Mouse (Mus musculus) limb, embryonic 13.5 days (tissue): ENCODE results near the gene Tvp23a. TPM values are rescaled to one million over a fixed set of nuclear protein-coding genes. Genes with fewer than 3 reads are reported as not detected.

Source experiments
- ATAC-seq: fragments of 200-750 bp; cut with Nextera tagmentation; 2 replicates; pipeline ENCODE4 v1.8.0; 2017; ENCODE audit warnings: low read depth, moderate number of reproducible peaks, moderate TSS enrichment; ENCODE audit not compliant: low FRiP score
- H3K27ac ChIP-seq: fragments of 300-500 bp; sonication (generic); 2 replicates; pipeline ENCODE4 v1.5.1; 2015; ENCODE audit warnings: inconsistent platforms, mild to moderate bottlenecking, moderate library complexity
- H3K27me3 ChIP-seq: fragments of 300-500 bp; sonication (generic); 2 replicates; pipeline ENCODE4 v1.6.1; 2015; ENCODE audit warnings: mild to moderate bottlenecking, inconsistent platforms
- H3K36me3 ChIP-seq: fragments of 300-500 bp; sonication (generic); 2 replicates; pipeline ENCODE4 v1.6.1; 2015; ENCODE audit warnings: inconsistent platforms, mild to moderate bottlenecking, moderate library complexity
- H3K4me1 ChIP-seq: fragments of 300-500 bp; sonication (generic); 2 replicates; pipeline ENCODE4 v1.6.1; 2015; ENCODE audit warnings: inconsistent platforms
- H3K4me2 ChIP-seq: fragments of 300-500 bp; sonication (generic); replicated peaks from 2 replicates; pipeline ENCODE4 v1.6.1; 2015; ENCODE audit warnings: inconsistent platforms, mild to moderate bottlenecking, moderate library complexity
- H3K4me3 ChIP-seq: fragments of 300-500 bp; sonication (generic); 2 replicates; pipeline ENCODE4 v1.5.1; 2015; ENCODE audit warnings: moderate library complexity, mild to moderate bottlenecking, inconsistent platforms
- H3K9ac ChIP-seq: fragments of 300-500 bp; sonication (generic); 2 replicates; pipeline ENCODE4 v1.6.1; 2015; ENCODE audit warnings: mild to moderate bottlenecking, inconsistent platforms
- H3K9me3 ChIP-seq: fragments of 300-500 bp; sonication (generic); 2 replicates; pipeline ENCODE4 v1.6.1; 2016; ENCODE audit warnings: inconsistent platforms
- WGBS: fragments of 180-500 bp; shearing (Covaris S2); methylation state at CpG from one replicate; pipeline ENCODE4 v1.1.7; 2015; 5-methylcytosine and 5-hydroxymethylcytosine counted together
- polyA plus RNA-seq: library from polyadenylated mRNA; unstranded; fragments of >200 nt; fragmentation: Nextera tagmentation; extraction: Ambion mirVana; gene quantifications from 2 replicates; pipeline ENCODE4 v1.2.1, GENCODE M21; 2015

Gene Tvp23a
- polyA plus RNA-seq, 1 experiment from 2014 or later = 22.5 TPM

DNA sequence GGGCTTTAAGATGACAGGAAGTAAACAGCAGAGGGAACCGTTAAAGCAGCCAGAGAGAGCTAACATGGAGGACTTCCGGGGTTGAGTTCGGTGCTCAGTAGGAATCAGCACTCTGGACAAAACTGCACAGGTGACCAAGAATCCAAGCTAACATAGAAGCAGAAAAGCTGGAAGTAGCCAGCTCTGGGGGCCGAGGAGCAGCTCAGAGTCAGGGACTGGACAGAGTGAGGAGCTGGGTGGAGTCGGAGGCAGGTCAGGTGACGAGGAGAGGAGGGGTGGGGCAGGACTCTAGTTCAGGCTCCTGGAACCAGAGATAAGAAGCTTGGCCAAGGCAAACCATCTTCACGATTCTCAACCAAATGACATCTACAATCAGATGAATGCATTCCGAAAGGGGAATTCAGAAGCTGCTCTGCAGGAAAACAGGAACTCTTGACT is 63.1 kb downstream of the Tvp23a start:
- no peaks in the 10 kb centered on the region for H3K4me1 ChIP-seq
- H3K4me3 ChIP-seq = 0 out of 2 replicates have a peak overlapping the region, but pooled peaks have one; percentile 15
- no peak overlapping the region for H3K27ac ChIP-seq
- 32% methylated on average over 8 of the region's 8 CpGs for WGBS
- H3K27me3 ChIP-seq = peaks cover 8% of the 10 kb centered on the region; the same call in 1 of the 2 replicates
- ATAC-seq = no peak; the same call in 1 of the 2 replicates
- peak overlapping the region; percentile 45 for H3K4me2 ChIP-seq
- no peak overlapping the region for H3K9ac ChIP-seq
- no peaks in the 10 kb centered on the region for H3K36me3 ChIP-seq
- no peaks in the 10 kb centered on the region for H3K9me3 ChIP-seq

GRCm38 (mm10) chr16:10379531-10379930 is 67.6 kb downstream of the Tvp23a start:
- Histone ChIP-seq H3K36me3 (no peaks in the 10 kb centered on the region), H3K4me1 (peaks cover 2% of the 10 kb centered on the region), H3K9me3 (no peaks in the 10 kb centered on the region), H3K4me3 (no peak overlapping the region), H3K9ac (no peak overlapping the region), H3K4me2 (no peak overlapping the region), H3K27ac (no peak overlapping the region), H3K27me3 (peaks cover 13% of the 10 kb centered on the region; the same call in 1 of the 2 replicates)
- ATAC-seq = 0 out of 2 replicates have a peak, but pooled peaks have one; percentile 26
- WGBS = 41% methylated on average over 2 of the region's 2 CpGs

DNA sequence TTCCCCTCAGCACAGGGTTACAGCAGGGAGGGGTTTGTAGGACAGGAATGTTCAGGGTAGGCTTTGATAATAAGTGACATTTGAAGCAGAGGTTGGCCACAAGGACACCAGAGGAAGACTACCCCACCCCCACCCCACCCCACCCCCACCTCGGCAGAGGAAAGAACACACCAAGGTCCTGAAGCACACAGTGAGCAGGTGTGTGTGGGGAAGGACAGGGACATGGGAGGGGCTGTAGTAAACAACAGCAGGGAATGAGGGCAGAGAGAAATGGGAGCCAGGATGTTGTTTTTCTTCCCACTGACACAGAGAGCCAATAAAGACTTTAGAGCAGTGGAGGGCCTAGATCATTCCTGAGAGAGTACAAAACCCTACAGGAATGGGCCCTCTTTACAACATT is 69.9 kb downstream of the Tvp23a start:
- no peak for ATAC-seq
- H3K4me3 ChIP-seq = no peak overlapping the region
- H3K4me1 ChIP-seq = peaks cover 6% of the 10 kb centered on the region
- WGBS = 65% methylated on average over 1 of the region's 1 CpGs
- H3K9ac ChIP-seq = no peak overlapping the region
- no peaks in the 10 kb centered on the region for H3K9me3 ChIP-seq
- H3K36me3 ChIP-seq = no peaks in the 10 kb centered on the region
- no peak overlapping the region for H3K27ac ChIP-seq
- H3K27me3 ChIP-seq = peaks cover 13% of the 10 kb centered on the region; the same call in 1 of the 2 replicates
- H3K4me2 ChIP-seq = no peak overlapping the region

- ATAC-seq = peak; percentile 58
- WGBS = 21% methylated on average over 13 of the region's 13 CpGs
- Histone ChIP-seq H3K36me3 (no peaks in the 10 kb centered on the region), H3K4me2 (peak overlapping the region; percentile 56), H3K9me3 (no peaks in the 10 kb centered on the region), H3K4me3 (peak overlapping the region; percentile 10), H3K4me1 (peaks cover 20% of the 10 kb centered on the region), H3K27ac (no peak overlapping the region), H3K27me3 (peaks cover 5% of the 10 kb centered on the region; the same call in 1 of the 2 replicates), H3K9ac (peak overlapping the region; percentile 50; the same call in 1 of the 2 replicates)
Measured at GRCm38 (mm10) chr16:10374254-10375011, 72.7 kb downstream of the Tvp23a start.

- Histone ChIP-seq H3K27ac (no peak overlapping the region), H3K9me3 (no peaks in the 10 kb centered on the region), H3K36me3 (no peaks in the 10 kb centered on the region), H3K27me3 (no peaks in the 10 kb centered on the region), H3K4me3 (no peak overlapping the region), H3K4me1 (peaks cover 22% of the 10 kb centered on the region), H3K4me2 (no peak overlapping the region), H3K9ac (no peak overlapping the region)
- ATAC-seq = no peak
- WGBS = 83% methylated on average over 4 of the region's 4 CpGs
Measured at GRCm38 (mm10) chr16:10372372-10372771, 74.8 kb downstream of the Tvp23a start.

Other genes with a start within 250 kb of the Tvp23a start
- gene Emp2, start 133.4 kb downstream of the Tvp23a start, polyA plus RNA-seq = 20.4 and 22.5 TPM in 2 replicates
- gene Tekt5, start 51.9 kb downstream of the Tvp23a start, polyA plus RNA-seq = 0.15 and 0.34 TPM in 2 replicates
- 60.0 and 64.0 TPM in 2 replicates for gene Nubp1, start 35.4 kb downstream of the Tvp23a start, polyA plus RNA-seq
- 0.37 and 0.40 TPM in 2 replicates for gene Ciita, start 32.7 kb upstream of the Tvp23a start, polyA plus RNA-seq
- gene Dexi, start 95.7 kb upstream of the Tvp23a start, polyA plus RNA-seq = 23.5 and 27.1 TPM in 2 replicates
- 38.2 and 42.1 TPM in 2 replicates for gene Clec16a, start 98.0 kb upstream of the Tvp23a start, polyA plus RNA-seq